Mouse (Mus musculus) spleen, adult 2 months (tissue): Measurements from ENCODE around the gene Uqcr11.

Source experiments
- CTCF ChIP-seq: fragments of 200-500 bp; IDR thresholded peaks from 2 replicates; pipeline ENCODE4 v1.5.1; 2011; ENCODE audit warnings: mild to moderate bottlenecking, inconsistent platforms; ENCODE audit not compliant: insufficient read depth, insufficient read length, insufficient replicate concordance; ENCODE audit errors: extremely low read depth
- POLR2A ChIP-seq: fragments of 200-500 bp; IDR thresholded peaks from 2 replicates; pipeline ENCODE4 v1.6.1; 2011; ENCODE audit warnings: low read depth, low read length, inconsistent platforms

- TF ChIP-seq CTCF (no peak), POLR2A (no peak)
Observed at GRCm38 (mm10) chr10:80388731-80389130, 17.9 kb downstream of the Uqcr11 start.
